Mouse (Mus musculus): Measurements from ENCODE around the gene Gm17174. TPM values are rescaled to one million over a fixed set of nuclear protein-coding genes. Genes with fewer than 3 reads are reported as not detected.
"Not testable (repeated sequence)": the region's sequence is repeated elsewhere in the genome, so short reads cannot be mapped to it uniquely, and the experiment has no call there.

Gm17174 gene
- not detected in 2 replicates for polyA plus RNA-seq (2015; fragmentation: Nextera tagmentation; extraction: Ambion mirVana)

DNA sequence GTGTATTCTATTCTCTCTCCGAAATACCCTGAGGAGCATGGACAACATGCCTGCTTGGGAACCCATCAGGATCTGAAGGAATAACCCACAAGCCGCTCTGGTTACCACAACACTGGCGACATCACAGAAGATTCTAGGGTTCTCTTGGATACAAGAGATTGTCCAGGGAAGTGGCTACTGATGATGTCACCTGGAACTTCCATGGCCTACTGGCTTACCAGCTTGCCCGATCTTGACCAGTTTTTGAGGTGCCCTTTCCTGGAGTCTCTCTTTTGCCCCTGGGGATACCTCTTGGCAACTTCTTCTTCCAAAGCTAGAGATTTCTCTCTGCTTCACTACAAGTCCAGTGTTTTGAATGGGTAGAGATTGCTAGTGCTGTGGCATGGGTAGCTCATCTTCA lies at the start of gene Gm17174:
Gm17174 (minus strand) TSS at position 101 of the 400 bp plus-strand sequence.
- WGBS: 85% methylated on average over 4 of the region's 4 CpGs
- not testable (repeated sequence) for ATAC-seq (ENCODE audit: low read depth)

DNA sequence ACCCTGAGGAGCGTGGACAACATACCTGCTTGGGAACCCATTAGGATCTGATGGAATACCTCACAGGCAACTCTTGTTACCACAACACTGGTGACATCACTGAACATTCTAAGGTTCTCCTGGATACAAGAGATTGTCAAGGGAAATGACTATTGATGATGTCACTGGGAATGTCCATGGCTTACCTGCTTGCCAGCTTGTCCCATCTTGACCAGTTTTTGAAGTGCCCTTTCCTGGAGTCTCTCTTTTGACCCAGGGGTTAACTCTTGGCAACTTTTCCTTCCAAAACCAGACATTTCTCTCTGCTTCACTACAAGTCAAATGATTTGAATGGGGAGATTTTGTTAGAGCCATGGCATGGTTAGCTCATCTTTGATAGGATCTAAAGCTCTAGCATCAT lies 43.6 kb upstream of the Gm17174 start, which contains the start of gene Gm4181:
Gm4181 (minus strand) TSS at position 101 of the 400 bp plus-strand sequence.
- 56% methylated on average over 1 of the region's 1 CpGs for WGBS

More for the DNA sequence above, at the start of gene Gm17174:
- not testable (repeated sequence) for H3K4me2 ChIP-seq (ENCODE audit: low read depth, low read length); H3K27me3 ChIP-seq (ENCODE audit: control insufficient read depth, insufficient read depth, low read depth, low read length); H3K4me1 ChIP-seq (replicated peaks; ENCODE audit: control insufficient read depth, insufficient read depth, low read length); H3K36me3 ChIP-seq (ENCODE audit: control insufficient read depth, insufficient read depth, low read length); H3K27ac ChIP-seq (ENCODE audit: low read length); H3K9ac ChIP-seq (ENCODE audit: low read length); H3K9me3 ChIP-seq (ENCODE audit: control insufficient read depth, low read length); H3K4me3 ChIP-seq (ENCODE audit: low read length)

DNA sequence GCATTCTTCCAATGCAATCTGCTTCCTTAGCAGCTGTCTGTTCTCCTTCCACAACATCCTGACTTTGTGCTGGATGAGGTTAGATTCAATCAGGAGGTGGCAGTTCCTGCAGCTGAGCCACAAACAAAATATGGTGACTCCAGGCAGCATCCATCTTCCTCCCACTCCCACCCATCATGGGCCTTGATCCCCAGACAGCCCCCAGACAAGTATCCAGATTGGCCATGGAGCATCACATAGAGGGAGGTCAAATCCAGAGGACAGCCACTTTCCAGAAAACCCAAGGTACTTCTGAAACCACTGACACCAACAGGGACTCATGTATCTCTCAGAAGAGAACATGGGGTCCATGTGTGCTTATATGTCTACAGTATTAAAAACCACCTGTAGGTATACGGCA lies 40.5 kb upstream of the Gm17174 start:
- 85% methylated on average over 1 of the region's 1 CpGs for WGBS
- not testable (repeated sequence) for H3K9me3 ChIP-seq (ENCODE audit: control insufficient read depth, low read length); H3K27me3 ChIP-seq (ENCODE audit: control insufficient read depth, insufficient read depth, low read depth, low read length); H3K9ac ChIP-seq (ENCODE audit: low read length); H3K4me2 ChIP-seq (ENCODE audit: low read depth, low read length); H3K4me1 ChIP-seq (replicated peaks; ENCODE audit: control insufficient read depth, insufficient read depth, low read length); H3K4me3 ChIP-seq (ENCODE audit: low read length); H3K36me3 ChIP-seq (ENCODE audit: control insufficient read depth, insufficient read depth, low read length); H3K27ac ChIP-seq (ENCODE audit: low read length); ATAC-seq (ENCODE audit: low read depth)

More for the DNA sequence above, 43.6 kb upstream of the Gm17174 start, which contains the start of gene Gm4181:
- H3K4me2 ChIP-seq (ENCODE audit: low read depth, low read length); H3K9ac ChIP-seq (ENCODE audit: low read length); H3K4me1 ChIP-seq (replicated peaks; ENCODE audit: control insufficient read depth, insufficient read depth, low read length); H3K27me3 ChIP-seq (ENCODE audit: control insufficient read depth, insufficient read depth, low read depth, low read length); H3K9me3 ChIP-seq (ENCODE audit: control insufficient read depth, low read length); ATAC-seq (ENCODE audit: low read depth); H3K4me3 ChIP-seq (ENCODE audit: low read length); H3K27ac ChIP-seq (ENCODE audit: low read length); H3K36me3 ChIP-seq (ENCODE audit: control insufficient read depth, insufficient read depth, low read length): not testable (repeated sequence)

DNA sequence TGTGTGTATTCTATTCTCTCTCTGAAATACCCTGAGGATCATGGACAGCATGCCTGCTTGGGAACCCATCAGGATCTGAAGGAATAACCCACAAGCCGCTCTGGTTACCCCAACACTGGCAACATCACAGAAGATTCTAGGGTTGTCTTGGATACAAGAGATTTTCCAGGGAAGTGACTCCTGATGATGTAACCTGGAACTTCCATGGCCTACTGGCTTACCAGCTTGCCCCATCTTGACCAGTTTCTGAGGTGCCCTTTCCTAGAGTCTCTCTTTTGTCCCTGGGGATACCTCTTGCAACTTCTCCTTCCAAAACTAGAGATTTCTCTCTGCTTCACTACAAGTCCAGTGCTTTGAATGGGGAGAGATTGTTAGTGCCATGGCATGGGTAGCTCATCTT lies 19.3 kb upstream of the Gm17174 start, which contains the start of gene Gm17078:
Gm17078 (minus strand) TSS at position 101 of the 400 bp plus-strand sequence.
- Histone ChIP-seq H3K27ac (ENCODE audit: low read length) (no peak within 1 kb of the TSS), H3K27me3 (ENCODE audit: control insufficient read depth, insufficient read depth, low read depth, low read length) (no peaks in the 10 kb centered on the region), H3K9ac (ENCODE audit: low read length) (no peak within 1 kb of the TSS), H3K36me3 (ENCODE audit: control insufficient read depth, insufficient read depth, low read length) (no peaks in the 10 kb centered on the region), H3K4me3 (ENCODE audit: low read length) (no peak within 1 kb of the TSS), H3K9me3 (ENCODE audit: control insufficient read depth, low read length) (no peaks in the 10 kb centered on the region), H3K4me2 (ENCODE audit: low read depth, low read length) (no peak within 1 kb of the TSS), H3K4me1 (replicated peaks; ENCODE audit: control insufficient read depth, insufficient read depth, low read length) (no peaks in the 10 kb centered on the region)
- ATAC-seq (ENCODE audit: low read depth): no peak
- WGBS: 84% methylated on average over 1 of the region's 1 CpGs

DNA sequence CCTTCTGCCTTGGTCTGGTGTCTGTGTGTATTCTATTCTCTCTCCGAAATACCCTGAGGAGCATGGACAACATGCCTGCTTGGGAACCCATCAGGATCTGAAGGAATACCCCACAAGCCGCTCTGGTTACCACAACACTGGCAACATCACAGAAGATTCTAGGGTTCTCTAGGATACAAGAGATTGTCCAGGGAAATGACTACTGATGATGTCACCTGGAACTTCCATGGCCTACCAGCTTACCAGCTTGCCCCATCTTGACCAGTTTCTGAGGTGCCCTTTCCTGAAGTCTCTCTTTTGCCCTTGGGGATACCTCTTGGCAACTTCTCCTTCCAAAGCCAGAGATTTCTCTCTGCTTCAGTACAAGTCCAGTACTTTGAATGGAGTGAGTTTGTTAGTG lies 18.0 kb downstream of the Gm17174 start, which contains the start of gene Gm17175:
Gm17175 (minus strand) TSS at position 101 of the 400 bp plus-strand sequence.
- H3K27ac ChIP-seq (ENCODE audit: low read length); H3K4me2 ChIP-seq (ENCODE audit: low read depth, low read length); H3K9me3 ChIP-seq (ENCODE audit: control insufficient read depth, low read length); H3K36me3 ChIP-seq (ENCODE audit: control insufficient read depth, insufficient read depth, low read length); H3K27me3 ChIP-seq (ENCODE audit: control insufficient read depth, insufficient read depth, low read depth, low read length); H3K4me1 ChIP-seq (replicated peaks; ENCODE audit: control insufficient read depth, insufficient read depth, low read length); H3K9ac ChIP-seq (ENCODE audit: low read length); H3K4me3 ChIP-seq (ENCODE audit: low read length); ATAC-seq (ENCODE audit: low read depth): not testable (repeated sequence)
- WGBS: 83% methylated on average over 2 of the region's 2 CpGs

DNA sequence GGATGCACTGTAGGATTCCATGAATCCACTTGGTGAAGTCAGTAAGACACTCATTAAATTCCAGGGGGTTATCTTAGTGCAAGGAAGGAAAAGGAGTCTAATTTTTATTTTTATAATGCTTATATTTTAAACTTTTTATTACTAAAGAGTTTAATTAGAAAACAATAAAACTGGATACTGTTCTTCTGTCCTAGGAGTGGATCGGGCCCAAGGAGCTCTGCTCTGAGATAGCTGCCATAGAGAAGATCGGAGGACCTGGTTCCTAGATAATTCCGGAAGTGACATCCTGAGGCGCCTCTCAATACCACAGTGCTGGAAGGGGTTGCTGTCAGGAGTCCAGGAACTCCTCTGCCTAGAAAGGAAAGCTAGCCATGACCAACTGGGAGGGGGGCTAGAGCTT lies 39.4 kb downstream of the Gm17174 start, which contains the start of gene Gm5622:
Gm5622 (plus strand) TSS at position 301 of the 400 bp plus-strand sequence.
- no peaks in the 10 kb centered on the region for H3K9me3 ChIP-seq (ENCODE audit: control insufficient read depth, low read length)
- 89% methylated on average over 4 of the region's 4 CpGs for WGBS
- no peak within 1 kb of the TSS for H3K9ac ChIP-seq (ENCODE audit: low read length)
- no peak for ATAC-seq (ENCODE audit: low read depth)
- no peaks in the 10 kb centered on the region for H3K27me3 ChIP-seq (ENCODE audit: control insufficient read depth, insufficient read depth, low read depth, low read length)
- no peaks in the 10 kb centered on the region for H3K4me1 ChIP-seq (replicated peaks; ENCODE audit: control insufficient read depth, insufficient read depth, low read length)
- H3K4me3 ChIP-seq (ENCODE audit: low read length): no peak within 1 kb of the TSS
- no peaks in the 10 kb centered on the region for H3K36me3 ChIP-seq (ENCODE audit: control insufficient read depth, insufficient read depth, low read length)
- no peak within 1 kb of the TSS for H3K27ac ChIP-seq (ENCODE audit: low read length)
- no peak within 1 kb of the TSS for H3K4me2 ChIP-seq (ENCODE audit: low read depth, low read length)

Other genes starting within 250 kb of the Gm17174 start
- not detected in 2 replicates for gene Gm7247, start 230.4 kb downstream of the Gm17174 start, polyA plus RNA-seq (2015; fragmentation: Nextera tagmentation; extraction: Ambion mirVana)
- gene Vmn2r88, start 181.3 kb downstream of the Gm17174 start, polyA plus RNA-seq (2015; fragmentation: Nextera tagmentation; extraction: Ambion mirVana): not detected in 2 replicates
- gene Vmn2r89, start 140.3 kb downstream of the Gm17174 start, polyA plus RNA-seq (2015; fragmentation: Nextera tagmentation; extraction: Ambion mirVana): not detected in 2 replicates
- gene Gm5622, start 39.3 kb downstream of the Gm17174 start, polyA plus RNA-seq (2015; fragmentation: Nextera tagmentation; extraction: Ambion mirVana): not detected in 2 replicates
- gene Gm17175, start 18.1 kb downstream of the Gm17174 start, polyA plus RNA-seq (2015; fragmentation: Nextera tagmentation; extraction: Ambion mirVana): not detected in 2 replicates
- gene Gm17078, start 19.2 kb upstream of the Gm17174 start, polyA plus RNA-seq (2015; fragmentation: Nextera tagmentation; extraction: Ambion mirVana): not detected in 2 replicates
- not detected in 2 replicates for gene Gm4181, start 43.5 kb upstream of the Gm17174 start, polyA plus RNA-seq (2015; fragmentation: Nextera tagmentation; extraction: Ambion mirVana)
- not detected in 2 replicates for gene Gm17079, start 103.3 kb upstream of the Gm17174 start, polyA plus RNA-seq (2015; fragmentation: Nextera tagmentation; extraction: Ambion mirVana)
- not detected in 2 replicates for gene Gm5800, start 125.0 kb upstream of the Gm17174 start, polyA plus RNA-seq (2015; fragmentation: Nextera tagmentation; extraction: Ambion mirVana)
- gene Ang4, start 181.5 kb upstream of the Gm17174 start, polyA plus RNA-seq (2015; fragmentation: Nextera tagmentation; extraction: Ambion mirVana): not detected in 2 replicates
- gene AY358078, start 207.9 kb upstream of the Gm17174 start, polyA plus RNA-seq (2015; fragmentation: Nextera tagmentation; extraction: Ambion mirVana): not detected in 2 replicates